Mouse (Mus musculus) thymus, postnatal 36 days (tissue): ENCODE results near the gene Eif2ak4.
A peak's percentile ranks its signal among the peaks of the same experiment; 100 is the strongest.

ENCODE experiments used
- DNase-seq, 2 experiments: peaks; one replicate each; pipeline ENCODE4 v3.0.0; 2022; ENCODE audit warnings: mixed read lengths in 2 of 2

Gene Eif2ak4

GRCm38 (mm10) chr2:118388341-118389335 is at the start of gene Eif2ak4:
TSS of gene Eif2ak4 (plus strand) at chr2:118388618.
- DNase-seq = peak; percentile 99

- DNase-seq = no peak
These were observed 47.1 kb upstream of the Eif2ak4 start for GRCm38 (mm10) chr2:118341295-118341694.

- DNase-seq = no peak
These were observed 44.5 kb upstream of the Eif2ak4 start for GRCm38 (mm10) chr2:118343897-118344296.

- DNase-seq = no peak
These were observed 42.9 kb upstream of the Eif2ak4 start for GRCm38 (mm10) chr2:118345535-118345934.

GRCm38 (mm10) chr2:118353498-118353897 is 34.9 kb upstream of the Eif2ak4 start:
- DNase-seq = no peak

- DNase-seq = no peak
These were observed 34.5 kb upstream of the Eif2ak4 start for GRCm38 (mm10) chr2:118353916-118354403.

- DNase-seq = no peak
These were observed 33.2 kb upstream of the Eif2ak4 start for GRCm38 (mm10) chr2:118355138-118355719.

GRCm38 (mm10) chr2:118371841-118372240 is 16.6 kb upstream of the Eif2ak4 start:
- DNase-seq = no peak

GRCm38 (mm10) chr2:118372561-118372900 is 15.9 kb upstream of the Eif2ak4 start:
- no peak for DNase-seq

GRCm38 (mm10) chr2:118372901-118373571 is 15.4 kb upstream of the Eif2ak4 start, which contains the start of gene Gpr176:
TSS of gene Gpr176 (minus strand) at chr2:118373419.
- DNase-seq = peak; percentile 12 to 32

GRCm38 (mm10) chr2:118373572-118374279 is 14.7 kb upstream of the Eif2ak4 start:
- DNase-seq = peak; percentile 77 to 83

- DNase-seq = no peak
These were observed 12.9 kb upstream of the Eif2ak4 start for GRCm38 (mm10) chr2:118375522-118375921.

- no peak for DNase-seq
These were observed 12.5 kb upstream of the Eif2ak4 start for GRCm38 (mm10) chr2:118375931-118376330.

GRCm38 (mm10) chr2:118379756-118380155 is 8.7 kb upstream of the Eif2ak4 start:
- no peak for DNase-seq

GRCm38 (mm10) chr2:118383387-118383786 is 5.0 kb upstream of the Eif2ak4 start:
- no peak for DNase-seq

GRCm38 (mm10) chr2:118389569-118389968 is 1.2 kb downstream of the Eif2ak4 start:
- no peak for DNase-seq

GRCm38 (mm10) chr2:118390072-118390471 is 1.7 kb downstream of the Eif2ak4 start:
- DNase-seq = no peak

GRCm38 (mm10) chr2:118391201-118391600 is 2.8 kb downstream of the Eif2ak4 start:
- no peak for DNase-seq

- no peak for DNase-seq
These were observed 11.3 kb downstream of the Eif2ak4 start for GRCm38 (mm10) chr2:118399751-118400150.

- DNase-seq = no peak
These were observed 13.7 kb downstream of the Eif2ak4 start for GRCm38 (mm10) chr2:118401834-118402727.

- DNase-seq = no peak
These were observed 15.9 kb downstream of the Eif2ak4 start for GRCm38 (mm10) chr2:118404336-118404735.
